Mouse (Mus musculus) embryonic facial prominence, embryonic 12.5 days (tissue): ENCODE measurements around the gene Clstn1. TPM values are rescaled to one million over a fixed set of nuclear protein-coding genes. Genes with fewer than 3 reads are reported as not detected.

ENCODE experiments used
- microRNA-seq: library from miRNA; unstranded; fragments of <30 nt; microRNA quantifications from one replicate; pipeline ENCODE4, GENCODE M21; 2017
- polyA plus RNA-seq: library from polyadenylated mRNA; unstranded; fragments of >200 nt; fragmentation: Nextera tagmentation; extraction: Ambion mirVana; gene quantifications from 2 replicates; pipeline ENCODE4 v1.2.1, GENCODE M21; 2016

The Clstn1 gene
- polyA plus RNA-seq, 1 experiment from 2014 or later = 68.1 TPM

Small RNA genes lying within 50 kb of the gene (microRNA-seq; reads per million reads assigned to microRNA genes)
- gene Mir5616 = 1.1 reads per million
- not detected for gene Mir7023

Other genes starting within 250 kb of the Clstn1 start
- gene Ube4b, start 159.7 kb upstream of the Clstn1 start, polyA plus RNA-seq = 66.9 and 67.5 TPM in 2 replicates
- gene Rbp7, start 131.5 kb upstream of the Clstn1 start, polyA plus RNA-seq = 0.32 TPM in 1 of 2 replicates, not detected in the other
- gene Tmem274, start 109.1 kb upstream of the Clstn1 start, polyA plus RNA-seq = 0.39 and 0.56 TPM in 2 replicates
- 12.1 and 13.3 TPM in 2 replicates for gene Nmnat1, start 101.3 kb upstream of the Clstn1 start, polyA plus RNA-seq
- 55.5 and 57.6 TPM in 2 replicates for gene Lzic, start 101.2 kb upstream of the Clstn1 start, polyA plus RNA-seq
- gene Ctnnbip1, start 68.2 kb upstream of the Clstn1 start, polyA plus RNA-seq = 83.3 and 85.2 TPM in 2 replicates
- gene Pik3cd, start 116.1 kb downstream of the Clstn1 start, polyA plus RNA-seq = 5.5 and 7.3 TPM in 2 replicates
- gene Tmem201, start 151.6 kb downstream of the Clstn1 start, polyA plus RNA-seq = 38.1 and 39.0 TPM in 2 replicates
- gene Slc25a33, start 187.8 kb downstream of the Clstn1 start, polyA plus RNA-seq = 15.7 and 16.6 TPM in 2 replicates